Mouse (Mus musculus) monocyte, adult 5-6 weeks (primary cell): Measurements from ENCODE around the gene Rab8b. TPM values are rescaled to one million over a fixed set of nuclear protein-coding genes. Genes with fewer than 3 reads are reported as not detected.
"Not testable (repeated sequence)": the region's sequence is repeated elsewhere in the genome, so short reads cannot be mapped to it uniquely, and the experiment has no call there.

Source experiments
- ATAC-seq: fragments of 153-309, 156-312 bp; replicated peaks from 2 replicates; pipeline ENCODE4 v1.8.0; 2017; ENCODE audit warnings: mild to moderate bottlenecking; ENCODE audit not compliant: low TSS enrichment, insufficient number of reproducible peaks, severe bottlenecking, poor library complexity, low FRiP score
- total RNA-seq: library from RNA; stranded (forward); fragments of 200-1000, 200-491, 200-594 nt; gene quantifications from 3 replicates; pipeline ENCODE4 v1.2.3, GENCODE M21; 2017

Gene Rab8b
- total RNA-seq, 1 experiment from 2014 or later, result 179 TPM

- no peak for ATAC-seq
Observed at GRCm38 (mm10) chr9:66918672-66919330, 686 bp downstream of the Rab8b start.

DNA sequence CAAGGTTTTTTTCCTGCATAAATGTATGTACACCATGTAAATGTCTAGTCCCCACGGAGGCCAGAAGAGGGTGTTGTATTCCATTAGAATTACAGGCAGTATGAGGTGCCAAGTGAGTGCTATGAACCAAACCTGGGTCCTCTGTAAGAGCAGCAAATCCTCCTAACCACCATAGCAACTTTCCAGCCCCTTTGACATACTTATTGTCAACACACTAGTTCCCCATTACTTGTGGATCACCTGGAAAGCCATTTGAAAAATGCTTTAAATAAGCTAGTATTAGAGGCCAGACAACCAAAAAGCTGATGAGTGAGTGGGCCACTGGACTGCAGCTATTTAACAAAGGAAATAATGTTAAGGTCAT, 1.6 kb downstream of the Rab8b start:
- ATAC-seq, result no peak

DNA sequence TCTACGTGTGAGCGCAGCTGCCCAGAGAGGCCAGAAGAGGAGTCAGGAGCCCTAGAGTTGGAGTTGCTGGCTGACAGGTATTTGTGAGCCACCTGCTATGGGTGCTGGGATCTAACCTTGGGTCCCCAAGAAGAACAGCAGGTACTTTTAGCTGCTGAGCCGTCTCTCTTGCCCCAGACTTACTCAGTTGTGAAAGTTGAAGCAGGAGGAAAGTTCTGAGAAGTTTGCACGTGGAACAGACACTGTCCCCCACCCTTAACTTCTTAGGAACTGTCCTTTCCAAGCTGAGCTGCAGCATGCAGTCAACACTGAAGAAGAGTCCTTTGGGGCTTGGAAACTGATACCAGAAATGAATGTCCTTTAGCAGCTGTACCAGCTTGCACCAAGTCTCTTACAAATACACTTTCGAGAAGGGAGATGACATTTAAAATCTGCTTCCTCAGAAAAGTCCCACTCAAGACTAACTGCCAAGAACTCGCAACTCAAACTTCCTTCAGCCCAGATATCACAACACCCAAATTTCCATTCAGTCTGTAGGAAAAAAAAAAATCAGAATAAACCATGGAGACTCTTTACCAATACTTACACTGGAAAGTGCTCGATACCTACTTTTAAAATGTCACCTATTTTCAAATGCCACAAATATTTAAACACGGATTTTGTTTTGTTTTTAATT, 2.1 kb downstream of the Rab8b start:
- no peak for ATAC-seq

DNA sequence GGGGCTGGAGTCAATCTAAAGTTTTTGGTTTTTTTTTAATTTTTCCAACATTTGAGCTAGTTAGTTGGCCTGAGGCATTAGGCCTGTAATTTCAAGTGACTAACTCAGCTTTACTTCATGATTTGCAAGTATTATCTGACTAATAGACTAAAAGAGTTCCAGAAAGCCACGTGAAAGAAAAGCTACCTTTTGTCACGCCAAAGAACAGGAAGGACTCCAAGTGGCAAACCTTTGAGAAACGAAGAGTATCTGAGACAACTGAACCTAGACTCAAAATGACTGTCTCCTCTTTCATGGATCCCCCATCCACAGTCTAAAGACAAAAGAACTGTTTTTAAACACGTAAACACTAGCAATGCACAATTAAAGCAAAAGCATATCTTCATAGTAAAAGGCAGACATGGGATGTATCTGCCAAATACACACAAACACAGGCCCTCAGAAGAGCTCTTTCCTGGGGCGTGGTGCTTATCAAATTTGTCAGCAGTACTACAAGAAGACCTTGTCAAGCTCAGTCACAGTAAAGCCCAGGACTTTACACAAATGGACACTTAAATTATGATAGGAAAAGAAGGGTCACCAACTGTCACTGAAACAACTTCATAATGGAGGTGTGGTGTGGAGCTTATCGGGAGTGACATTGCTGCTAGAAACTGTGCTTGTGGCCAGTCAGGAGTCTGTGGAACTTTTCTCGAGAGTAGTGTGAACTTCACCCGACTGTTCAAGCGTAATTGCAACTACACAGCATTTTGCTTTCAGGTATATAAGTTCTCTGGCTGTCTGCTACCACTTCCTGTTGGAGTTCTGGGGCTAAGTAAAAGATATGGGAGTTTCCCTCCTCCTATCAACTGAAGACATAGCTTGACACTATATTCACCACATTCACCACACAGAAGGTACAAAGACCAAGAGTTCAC, 3.4 kb downstream of the Rab8b start:
- no peak for ATAC-seq

GRCm38 (mm10) chr9:66915401-66915800, 4.1 kb downstream of the Rab8b start:
- ATAC-seq, result no peak

GRCm38 (mm10) chr9:66914540-66914939, 4.9 kb downstream of the Rab8b start:
- no peak for ATAC-seq

DNA sequence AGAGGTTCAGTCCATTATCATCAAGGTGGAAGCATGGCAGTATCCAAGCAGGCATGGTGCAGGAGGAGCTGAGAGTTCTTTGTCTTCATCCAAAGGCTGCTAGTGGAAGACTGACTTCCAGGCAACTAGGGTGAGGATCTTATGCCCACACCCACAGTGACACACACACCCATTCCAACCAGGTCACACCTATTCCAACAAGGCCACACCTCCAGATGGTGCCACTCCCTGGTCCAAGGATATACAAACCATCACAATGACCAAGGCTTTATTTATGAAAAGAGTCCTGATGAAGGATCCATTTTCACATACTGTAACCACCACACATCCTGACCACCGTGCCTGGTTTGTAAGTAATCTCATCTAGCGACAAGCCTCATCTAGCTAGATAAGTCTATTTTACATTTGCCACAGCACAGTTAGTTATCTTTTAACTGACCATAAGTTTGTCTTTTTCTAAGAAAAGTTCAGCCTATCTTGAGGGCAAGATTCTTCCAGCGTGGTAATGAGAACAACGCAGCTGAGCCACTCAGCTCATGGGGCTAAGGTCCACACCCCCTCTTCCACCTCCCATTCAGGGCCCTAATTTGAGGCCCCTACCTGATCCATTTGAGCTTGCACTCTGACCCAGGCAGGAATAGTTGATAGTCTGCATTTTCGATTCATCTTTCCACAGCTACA, 6.1 kb downstream of the Rab8b start:
- ATAC-seq, result not testable (repeated sequence)

DNA sequence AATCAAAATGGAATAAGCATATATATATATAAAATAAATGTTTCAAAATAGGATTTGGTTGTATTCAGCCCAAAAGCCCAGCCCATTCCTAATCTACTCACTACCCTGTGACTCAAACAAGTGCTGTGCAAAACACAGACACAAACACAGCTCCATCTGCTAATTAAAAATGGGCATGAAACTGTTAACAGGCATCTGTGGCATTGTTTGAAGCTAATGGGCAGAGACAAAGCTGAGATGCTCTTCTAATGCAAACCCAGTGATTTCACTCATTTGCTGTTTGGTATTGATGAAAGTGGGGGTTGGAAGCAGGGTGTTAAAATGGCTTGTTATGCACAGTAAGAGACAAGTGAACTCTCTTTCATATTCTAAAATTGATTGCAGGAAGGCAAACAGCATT, 7.2 kb downstream of the Rab8b start:
- ATAC-seq, result no peak

GRCm38 (mm10) chr9:66910677-66911076, 8.8 kb downstream of the Rab8b start:
- ATAC-seq, result no peak

GRCm38 (mm10) chr9:66909922-66910321, 9.6 kb downstream of the Rab8b start:
- no peak for ATAC-seq

- 0 out of 2 replicates have a peak, but pooled peaks have one; percentile 15 for ATAC-seq
Observed at GRCm38 (mm10) chr9:66907746-66908397, 11.6 kb downstream of the Rab8b start.

DNA sequence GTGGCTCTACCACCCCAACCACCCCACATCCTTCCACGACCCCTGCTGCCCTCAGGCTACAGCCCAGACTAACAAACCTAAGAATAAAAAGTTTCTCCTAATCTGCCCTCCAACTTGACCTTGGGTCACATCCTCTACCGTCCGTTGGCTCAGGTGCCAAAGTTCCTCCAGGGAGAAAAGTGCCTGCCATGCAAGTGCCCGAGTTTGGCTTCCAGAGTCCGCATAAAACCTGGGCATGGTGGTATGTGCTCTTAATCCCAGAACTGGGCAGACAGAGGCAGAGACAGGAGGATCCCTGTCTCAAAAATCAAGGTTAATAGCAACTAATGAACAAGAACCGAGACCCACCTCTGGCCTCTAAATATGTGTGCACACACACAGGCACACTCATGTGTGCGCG, 12.4 kb downstream of the Rab8b start:
- ATAC-seq, result no peak

GRCm38 (mm10) chr9:66905990-66906389, 13.5 kb downstream of the Rab8b start:
- ATAC-seq, result no peak

GRCm38 (mm10) chr9:66899526-66899925, 20.0 kb downstream of the Rab8b start:
- no peak for ATAC-seq

GRCm38 (mm10) chr9:66899072-66899471, 20.4 kb downstream of the Rab8b start:
- ATAC-seq, result no peak

DNA sequence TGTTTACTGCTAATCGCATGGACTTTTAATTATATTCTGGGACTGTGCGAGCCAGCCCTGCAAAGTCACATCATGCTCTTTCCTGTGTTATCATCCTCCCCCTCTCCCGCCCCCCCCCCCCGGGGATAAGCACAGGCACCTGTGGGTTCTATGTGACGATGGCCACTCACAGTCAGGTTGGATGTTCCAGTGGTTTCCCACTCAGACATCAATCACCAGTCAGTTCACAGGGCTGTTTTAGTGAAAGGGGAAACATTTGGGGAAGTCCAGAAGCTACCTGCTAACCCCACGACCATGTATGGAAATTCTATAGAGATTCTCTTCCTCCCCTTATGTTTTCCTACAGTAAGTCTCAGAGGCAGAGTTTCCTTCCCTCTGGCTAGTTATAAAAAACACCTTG, 21.6 kb downstream of the Rab8b start:
- no peak for ATAC-seq

GRCm38 (mm10) chr9:66896951-66897350, 22.5 kb downstream of the Rab8b start:
- no peak for ATAC-seq

- no peak for ATAC-seq
Observed at GRCm38 (mm10) chr9:66895995-66896394, 23.5 kb downstream of the Rab8b start.
